ENCODE assay signal across 15 mouse cellular contexts in genomic region chr3:146424306-146424900, GRCm38 (mm10). TPM values are rescaled to one million over a fixed set of nuclear protein-coding genes. Genes with fewer than 3 reads are reported as not detected.
DNase-seq lines count a peak whose midpoint lies in the region; ATAC-seq lines count a peak whose summit lies in the region.
"Had no signal": no experiment of that assay in that cellular context is flagged by ENCODE, and none has a peak within 500 bp of the region (broad histone marks: within the 10 kb centered on the region; RNA-seq: fewer than 3 reads in every experiment).

No protein-coding gene starts in this region.

- 73% methylated on average over 7 of the region's 7 CpGs for WGBS in forebrain, embryonic 12.5 days
- 43% methylated on average over 7 of the region's 7 CpGs for WGBS in forebrain, embryonic 16.5 days
- 81% methylated on average over 7 of the region's 7 CpGs for WGBS in midbrain, embryonic 14.5 days
- 73% methylated on average over 7 of the region's 7 CpGs for WGBS in midbrain, embryonic 15.5 days
- 66% methylated on average over 7 of the region's 7 CpGs for WGBS in embryonic facial prominence, embryonic 14.5 days

- H3K4me2 ChIP-seq in forebrain, embryonic 12.5 days = no peak overlapping the region
- H3K4me2 ChIP-seq in forebrain, embryonic 16.5 days (ENCODE audit: low read length) = no peak overlapping the region
- no peak overlapping the region for H3K4me2 ChIP-seq in midbrain, embryonic 14.5 days (ENCODE audit: low read length)
- H3K4me2 ChIP-seq in midbrain, embryonic 15.5 days = no peak overlapping the region
- no peak overlapping the region for H3K4me2 ChIP-seq in embryonic facial prominence, embryonic 14.5 days (ENCODE audit: low read depth, low read length)
- H3K4me2 ChIP-seq: liver, embryonic 13.5 days had no signal

- DNase-seq in kidney, postnatal 25 days = peak; percentile 35 to 38
- DNase-seq in kidney, postnatal 10 days = no peak
- DNase-seq in midbrain, embryonic 14.5 days = peak; percentile 51
- DNase-seq in embryonic facial prominence, embryonic 14.5 days (ENCODE audit: low spot score) = peak; percentile 56
- no peak for DNase-seq in ovary, postnatal 36 days (ENCODE audit: low spot score)
- DNase-seq: adrenal gland, postnatal 10 days; kidney, adult 8-10 months; layer of hippocampus, adult 9-11 months; liver, embryonic 13.5 days; thymus, adult 18-20 months had no signal

- peaks cover 66% of the 10 kb centered on the region for H3K36me3 ChIP-seq in forebrain, embryonic 12.5 days (replicated peaks)
- H3K36me3 ChIP-seq in forebrain, embryonic 16.5 days (ENCODE audit: control insufficient read depth, insufficient read depth) = peaks cover 11% of the 10 kb centered on the region
- peaks cover 69% of the 10 kb centered on the region for H3K36me3 ChIP-seq in midbrain, embryonic 14.5 days (ENCODE audit: control insufficient read depth, insufficient read depth, low read length)
- peaks cover 21% of the 10 kb centered on the region for H3K36me3 ChIP-seq in midbrain, embryonic 15.5 days (replicated peaks)
- peaks cover 72% of the 10 kb centered on the region for H3K36me3 ChIP-seq in embryonic facial prominence, embryonic 14.5 days (ENCODE audit: control insufficient read depth, insufficient read depth, low read length)

- H3K4me3 ChIP-seq in forebrain, embryonic 12.5 days (replicated peaks) = no peak overlapping the region
- no peak overlapping the region for H3K4me3 ChIP-seq in forebrain, embryonic 16.5 days (replicated peaks; ENCODE audit: low read length)
- H3K4me3 ChIP-seq in midbrain, embryonic 14.5 days (replicated peaks; ENCODE audit: low read depth, low read length) = no peak overlapping the region
- no peak overlapping the region for H3K4me3 ChIP-seq in midbrain, embryonic 15.5 days
- H3K4me3 ChIP-seq in embryonic facial prominence, embryonic 14.5 days (ENCODE audit: low read depth, low read length) = no peak overlapping the region
- H3K4me3 ChIP-seq: heart, embryonic 10.5 days; liver, embryonic 13.5 days; megakaryocyte, embryonic 14.5 days had no signal

- H3K9me3 ChIP-seq in forebrain, embryonic 12.5 days = no peaks in the 10 kb centered on the region
- H3K9me3 ChIP-seq in forebrain, embryonic 16.5 days (ENCODE audit: control insufficient read depth, low read length) = no peaks in the 10 kb centered on the region
- H3K9me3 ChIP-seq in midbrain, embryonic 14.5 days (ENCODE audit: control insufficient read depth, low read length) = no peaks in the 10 kb centered on the region
- H3K9me3 ChIP-seq in midbrain, embryonic 15.5 days = no peaks in the 10 kb centered on the region
- no peaks in the 10 kb centered on the region for H3K9me3 ChIP-seq in embryonic facial prominence, embryonic 14.5 days (ENCODE audit: control insufficient read depth, low read length)
- H3K9me3 ChIP-seq: heart, embryonic 10.5 days; liver, embryonic 13.5 days; megakaryocyte, embryonic 14.5 days had no signal

- 0 out of 2 replicates have a peak, but pooled peaks have one; percentile 36 for ATAC-seq in forebrain, embryonic 12.5 days (ENCODE audit: low FRiP score)
- ATAC-seq in forebrain, embryonic 16.5 days = no peak
- no peak; the same call in 1 of the 2 replicates for ATAC-seq in midbrain, embryonic 14.5 days (ENCODE audit: low FRiP score, low TSS enrichment)
- ATAC-seq in midbrain, embryonic 15.5 days (replicated peaks) = no peak
- no peak for ATAC-seq in embryonic facial prominence, embryonic 14.5 days (ENCODE audit: low read depth)

- H3K27me3 ChIP-seq in forebrain, embryonic 12.5 days = no peaks in the 10 kb centered on the region
- H3K27me3 ChIP-seq in forebrain, embryonic 16.5 days (replicated peaks; ENCODE audit: control insufficient read depth, insufficient read depth, low read length) = no peaks in the 10 kb centered on the region
- H3K27me3 ChIP-seq in midbrain, embryonic 14.5 days (ENCODE audit: control insufficient read depth, insufficient read depth, low read length) = no peaks in the 10 kb centered on the region
- H3K27me3 ChIP-seq in midbrain, embryonic 15.5 days (replicated peaks) = no peaks in the 10 kb centered on the region
- H3K27me3 ChIP-seq in embryonic facial prominence, embryonic 14.5 days (replicated peaks; ENCODE audit: control insufficient read depth, insufficient read depth, low read length) = no peaks in the 10 kb centered on the region
- H3K27me3 ChIP-seq: liver, embryonic 13.5 days had no signal

- H3K9ac ChIP-seq in forebrain, embryonic 12.5 days = no peak overlapping the region
- no peak overlapping the region for H3K9ac ChIP-seq in forebrain, embryonic 16.5 days (replicated peaks; ENCODE audit: low read depth, low read length)
- no peak overlapping the region for H3K9ac ChIP-seq in midbrain, embryonic 14.5 days (replicated peaks; ENCODE audit: low read length)
- H3K9ac ChIP-seq in midbrain, embryonic 15.5 days = no peak overlapping the region
- no peak overlapping the region for H3K9ac ChIP-seq in embryonic facial prominence, embryonic 14.5 days (ENCODE audit: low read depth, low read length)
- H3K9ac ChIP-seq: liver, embryonic 13.5 days had no signal

- peaks cover 15% of the 10 kb centered on the region for H3K4me1 ChIP-seq in forebrain, embryonic 12.5 days
- peaks cover 6% of the 10 kb centered on the region for H3K4me1 ChIP-seq in forebrain, embryonic 16.5 days (replicated peaks; ENCODE audit: control insufficient read depth, insufficient read depth, low read length)
- H3K4me1 ChIP-seq in midbrain, embryonic 14.5 days (ENCODE audit: control insufficient read depth, insufficient read depth, low read length) = peaks cover 3% of the 10 kb centered on the region; the same call in 1 of the 2 replicates
- no peaks in the 10 kb centered on the region for H3K4me1 ChIP-seq in midbrain, embryonic 15.5 days
- no peaks in the 10 kb centered on the region for H3K4me1 ChIP-seq in embryonic facial prominence, embryonic 14.5 days (ENCODE audit: control insufficient read depth, insufficient read depth, low read length)

- H3K27ac ChIP-seq in forebrain, embryonic 12.5 days = no peak overlapping the region
- H3K27ac ChIP-seq in forebrain, embryonic 16.5 days (ENCODE audit: low read length) = no peak overlapping the region
- H3K27ac ChIP-seq in midbrain, embryonic 14.5 days (replicated peaks; ENCODE audit: low read depth, low read length) = no peak overlapping the region
- H3K27ac ChIP-seq in midbrain, embryonic 15.5 days = no peak overlapping the region
- H3K27ac ChIP-seq in embryonic facial prominence, embryonic 14.5 days (replicated peaks; ENCODE audit: low read depth, low read length) = no peak overlapping the region
- H3K27ac ChIP-seq: heart, embryonic 10.5 days; liver, embryonic 13.5 days had no signal

RNA-seq across cellular contexts. Expression of gene Ssx2ip, which starts 20.0 kb away (rescaled TPM):
- 33.7 and 34.6 TPM in 2 replicates for polyA plus RNA-seq in forebrain, embryonic 12.5 days (2016; fragmentation: Nextera tagmentation; extraction: Ambion mirVana)
- 22.5 and 26.1 TPM in 2 replicates for polyA plus RNA-seq in forebrain, embryonic 16.5 days (2015; fragmentation: Nextera tagmentation; extraction: Ambion mirVana)
- 13.1 and 18.9 TPM in 2 replicates for polyA plus RNA-seq in midbrain, embryonic 14.5 days (2014; fragmentation: Nextera tagmentation; extraction: Ambion mirVana)
- 15.3 and 16.6 TPM in 2 replicates for polyA plus RNA-seq in midbrain, embryonic 15.5 days (2015; fragmentation: Nextera tagmentation; extraction: Ambion mirVana)
- polyA plus RNA-seq in embryonic facial prominence, embryonic 14.5 days (2014; fragmentation: Nextera tagmentation; extraction: Ambion mirVana) = 34.5 and 35.1 TPM in 2 replicates

RNA-seq across cellular contexts. Expression of gene Ctbs, which starts 25.2 kb away (rescaled TPM):
- 4.6 and 5.5 TPM in 2 replicates for polyA plus RNA-seq in forebrain, embryonic 12.5 days (2016; fragmentation: Nextera tagmentation; extraction: Ambion mirVana)
- polyA plus RNA-seq in forebrain, embryonic 16.5 days (2015; fragmentation: Nextera tagmentation; extraction: Ambion mirVana) = 4.0 and 4.2 TPM in 2 replicates
- polyA plus RNA-seq in midbrain, embryonic 14.5 days (2014; fragmentation: Nextera tagmentation; extraction: Ambion mirVana) = 3.0 and 3.8 TPM in 2 replicates
- 3.9 TPM in 2 replicates for polyA plus RNA-seq in midbrain, embryonic 15.5 days (2015; fragmentation: Nextera tagmentation; extraction: Ambion mirVana)
- 10.5 and 12.7 TPM in 2 replicates for polyA plus RNA-seq in embryonic facial prominence, embryonic 14.5 days (2014; fragmentation: Nextera tagmentation; extraction: Ambion mirVana)

Comparison
In these comparisons a context has a peak if more than half of its experiments do, and no peak if none do; other contexts are left out.
1. DNase-seq: peak in kidney, postnatal 25 days (2 of 2), midbrain, embryonic 14.5 days (single experiment) and embryonic facial prominence, embryonic 14.5 days (single experiment); none in kidney, postnatal 10 days (single experiment) and ovary, postnatal 36 days (single experiment).